Mouse (Mus musculus): Measurements from ENCODE around the gene Gm17416.
A peak's percentile ranks its signal among the peaks of the same experiment; 100 is the strongest.

Gm17416 gene

GRCm38 (mm10) chr2:152607746-152608145 is 38.6 kb downstream of the Gm17416 start:
- DNase-seq = no peak

DNA sequence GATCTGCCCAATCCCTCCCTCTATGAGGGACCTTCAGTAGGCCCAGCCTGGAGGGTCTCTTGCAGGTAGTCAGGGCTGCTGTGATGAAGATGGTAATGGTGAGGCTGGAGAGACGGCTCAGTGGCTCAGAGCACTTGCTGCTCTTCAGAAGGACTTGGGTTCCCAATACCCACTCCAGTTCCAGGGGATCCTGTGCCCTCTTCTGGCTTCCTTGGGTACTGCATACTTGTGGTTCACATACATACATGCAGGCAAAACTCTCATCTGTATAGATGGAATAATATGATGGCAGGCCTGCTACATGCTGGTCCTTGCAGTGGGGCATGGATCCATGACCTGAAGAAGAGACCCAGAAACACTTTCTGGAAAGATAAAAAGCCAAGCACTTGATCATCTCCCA is 39.6 kb downstream of the Gm17416 start:
- no peak for DNase-seq

DNA sequence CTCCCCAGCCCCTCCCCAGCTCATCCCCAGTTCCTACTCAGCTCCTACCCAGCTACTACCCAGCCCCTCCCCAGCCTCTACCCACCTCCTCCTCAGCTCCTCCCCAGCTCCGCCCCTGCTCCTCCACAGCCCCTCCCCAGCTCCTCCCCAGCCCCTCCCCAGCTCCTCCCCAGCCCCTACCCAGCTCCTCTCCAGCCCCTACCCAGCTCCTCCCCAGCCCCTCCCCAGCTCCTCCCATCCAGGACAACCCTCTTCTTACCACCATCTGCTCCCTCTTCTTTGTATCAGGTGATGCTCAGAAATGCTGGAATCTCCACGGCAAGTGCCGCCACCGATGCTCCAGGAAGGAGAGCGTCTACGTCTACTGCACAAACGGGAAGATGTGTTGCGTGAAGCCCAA is 43.1 kb downstream of the Gm17416 start:
- DNase-seq = no peak

- peak in 1 of 2 experiments; percentile 17 for DNase-seq
Measured at GRCm38 (mm10) chr2:152615563-152615962, 46.4 kb downstream of the Gm17416 start.

- DNase-seq = no peak
Measured at GRCm38 (mm10) chr2:152616470-152616869, 47.3 kb downstream of the Gm17416 start.

GRCm38 (mm10) chr2:152617374-152617773 is 48.2 kb downstream of the Gm17416 start:
- no peak for DNase-seq

Data from thymus, postnatal 36 days (tissue).